Mouse (Mus musculus): ENCODE measurements around the gene Aldh8a1. TPM values are rescaled to one million over a fixed set of nuclear protein-coding genes. Genes with fewer than 3 reads are reported as not detected.

The Aldh8a1 gene
- not detected for total RNA-seq (2023)

GRCm38 (mm10) chr10:21376682-21377473 lies at the start of gene Aldh8a1:
Aldh8a1 (plus strand) TSS chr10:21377291.

Other genes starting within 250 kb of the Aldh8a1 start
- gene Myb, start 216.3 kb upstream of the Aldh8a1 start, total RNA-seq (2023) = 10 to 100 TPM; 56.3 to 60.9 TPM
- gene Hbs1l, start 81.3 kb upstream of the Aldh8a1 start, total RNA-seq (2023) = 10 to 100 TPM; 38.6 to 49.3 TPM
- not detected for gene 1700020N01Rik, start 215.9 kb downstream of the Aldh8a1 start, total RNA-seq (2023)